Mouse (Mus musculus) liver, postnatal 0 days (tissue): ENCODE measurements at regions not wholly inside any gene's neighbourhood (a gene's known extent, or its start where the extent isn't known, plus 50 kb on each side); places are given as distances from the start of the nearest gene placed in this dataset.

Experiments used
- CTCF ChIP-seq: sonication (generic); IDR thresholded peaks from 2 replicates; pipeline ENCODE4 v1.5.1; 2016; ENCODE audit warnings: antibody characterized with exemption, low read depth
- EP300 ChIP-seq: IDR thresholded peaks from 2 replicates; pipeline ENCODE4 v1.6.1; 2016; ENCODE audit warnings: antibody characterized with exemption, low read depth, mild to moderate bottlenecking

GRCm38 (mm10) chr1:167532571-167533331 is 65.4 kb upstream of the Rxrg start:
- TF ChIP-seq CTCF (no peak), EP300 (no peak)
